Mouse (Mus musculus): Measurements from ENCODE around the gene 4931422A03Rik. TPM values are rescaled to one million over a fixed set of nuclear protein-coding genes. Genes with fewer than 3 reads are reported as not detected.

Gene 4931422A03Rik
- polyA plus RNA-seq, 1 experiment from 2014 or later, result 1.8 TPM

- ATAC-seq (ENCODE audit: low read depth), result no peak
- Histone ChIP-seq H3K9ac (ENCODE audit: low read depth, low read length) (no peak overlapping the region), H3K4me3 (ENCODE audit: low read depth, low read length) (no peak overlapping the region), H3K4me1 (ENCODE audit: control insufficient read depth, low read depth, low read length) (peaks cover 3% of the 10 kb centered on the region; the same call in 1 of the 2 replicates), H3K4me2 (ENCODE audit: low read depth, low read length) (no peak overlapping the region), H3K27me3 (ENCODE audit: control insufficient read depth, insufficient read depth, low read depth, low read length) (no peaks in the 10 kb centered on the region), H3K36me3 (ENCODE audit: control insufficient read depth, insufficient read depth) (no peaks in the 10 kb centered on the region), H3K9me3 (replicated peaks; ENCODE audit: control insufficient read depth, low read length) (no peaks in the 10 kb centered on the region), H3K27ac (ENCODE audit: low read length) (no peak overlapping the region)
Observed at GRCm38 (mm10) chr2:103939003-103939402, 89.2 kb downstream of the 4931422A03Rik start.

GRCm38 (mm10) chr2:103938573-103938972, 89.6 kb downstream of the 4931422A03Rik start:
- Histone ChIP-seq H3K36me3 (ENCODE audit: control insufficient read depth, insufficient read depth) (no peaks in the 10 kb centered on the region), H3K9ac (ENCODE audit: low read depth, low read length) (no peak overlapping the region), H3K9me3 (replicated peaks; ENCODE audit: control insufficient read depth, low read length) (no peaks in the 10 kb centered on the region), H3K27me3 (ENCODE audit: control insufficient read depth, insufficient read depth, low read depth, low read length) (no peaks in the 10 kb centered on the region), H3K4me3 (ENCODE audit: low read depth, low read length) (no peak overlapping the region), H3K27ac (ENCODE audit: low read length) (no peak overlapping the region), H3K4me1 (ENCODE audit: control insufficient read depth, low read depth, low read length) (peaks cover 3% of the 10 kb centered on the region; the same call in 1 of the 2 replicates), H3K4me2 (ENCODE audit: low read depth, low read length) (no peak overlapping the region)
- WGBS (ENCODE audit: insufficient replicate concordance), result 57% methylated on average over 1 of the region's 1 CpGs
- ATAC-seq (ENCODE audit: low read depth), result 0 out of 2 replicates have a peak, but pooled peaks have one; percentile 13

- Histone ChIP-seq H3K27me3 (ENCODE audit: control insufficient read depth, insufficient read depth, low read depth, low read length) (no peaks in the 10 kb centered on the region), H3K4me3 (ENCODE audit: low read depth, low read length) (no peak overlapping the region), H3K36me3 (ENCODE audit: control insufficient read depth, insufficient read depth) (no peaks in the 10 kb centered on the region), H3K27ac (ENCODE audit: low read length) (no peak overlapping the region), H3K4me1 (ENCODE audit: control insufficient read depth, low read depth, low read length) (peaks cover 7% of the 10 kb centered on the region), H3K4me2 (ENCODE audit: low read depth, low read length) (no peak overlapping the region), H3K9me3 (replicated peaks; ENCODE audit: control insufficient read depth, low read length) (no peaks in the 10 kb centered on the region), H3K9ac (ENCODE audit: low read depth, low read length) (no peak overlapping the region)
- ATAC-seq (ENCODE audit: low read depth), result no peak
- WGBS (ENCODE audit: insufficient replicate concordance), result 74% methylated on average over 2 of the region's 2 CpGs
Observed at GRCm38 (mm10) chr2:103937670-103938069, 90.5 kb downstream of the 4931422A03Rik start.

- H3K27me3 ChIP-seq (ENCODE audit: control insufficient read depth, insufficient read depth, low read depth, low read length), result no peaks in the 10 kb centered on the region
- WGBS (ENCODE audit: insufficient replicate concordance), result 79% methylated on average over 2 of the region's 2 CpGs
Observed at GRCm38 (mm10) chr2:103936666-103937065, 91.5 kb downstream of the 4931422A03Rik start.

GRCm38 (mm10) chr2:103935691-103936435, 92.3 kb downstream of the 4931422A03Rik start:
- ATAC-seq (ENCODE audit: low read depth), result no peak
- WGBS (ENCODE audit: insufficient replicate concordance), result 61% methylated on average over 10 of the region's 10 CpGs
- no peak overlapping the region for H3K9ac ChIP-seq (ENCODE audit: low read depth, low read length)

More at GRCm38 (mm10) chr2:103936666-103937065, 91.5 kb downstream of the 4931422A03Rik start:
- Histone ChIP-seq H3K9me3 (replicated peaks; ENCODE audit: control insufficient read depth, low read length) (no peaks in the 10 kb centered on the region), H3K4me1 (ENCODE audit: control insufficient read depth, low read depth, low read length) (peaks cover 17% of the 10 kb centered on the region), H3K4me2 (ENCODE audit: low read depth, low read length) (no peak overlapping the region), H3K36me3 (ENCODE audit: control insufficient read depth, insufficient read depth) (no peaks in the 10 kb centered on the region), H3K27ac (ENCODE audit: low read length) (no peak overlapping the region), H3K4me3 (ENCODE audit: low read depth, low read length) (no peak overlapping the region), H3K9ac (ENCODE audit: low read depth, low read length) (no peak overlapping the region)
- no peak for ATAC-seq (ENCODE audit: low read depth)

DNA sequence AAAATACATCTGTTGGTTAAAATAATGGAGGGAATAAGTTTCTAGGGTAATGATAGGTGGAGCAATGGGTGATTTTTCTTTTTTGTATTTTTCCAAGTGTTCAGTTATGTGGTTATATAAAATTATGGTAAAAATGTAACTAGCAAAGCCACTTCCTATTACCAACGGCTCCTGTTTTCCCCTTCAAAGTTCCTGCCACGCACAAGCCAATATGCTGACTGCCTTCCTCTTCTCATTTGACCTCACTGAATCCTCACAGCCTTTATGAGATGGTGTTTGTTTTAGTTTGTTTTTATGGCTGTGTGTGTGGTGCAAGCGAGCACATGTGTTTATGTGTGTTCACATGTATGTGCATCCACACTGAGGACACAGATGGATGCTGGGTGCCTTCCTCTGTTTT, 93.5 kb downstream of the 4931422A03Rik start:
- H3K4me3 ChIP-seq (ENCODE audit: low read depth, low read length), result no peak overlapping the region
- no peaks in the 10 kb centered on the region for H3K9me3 ChIP-seq (replicated peaks; ENCODE audit: control insufficient read depth, low read length)
- no peak for ATAC-seq (ENCODE audit: low read depth)
- H3K27me3 ChIP-seq (ENCODE audit: control insufficient read depth, insufficient read depth, low read depth, low read length), result no peaks in the 10 kb centered on the region
- no peak overlapping the region for H3K4me2 ChIP-seq (ENCODE audit: low read depth, low read length)
- 52% methylated on average over 3 of the region's 3 CpGs for WGBS (ENCODE audit: insufficient replicate concordance)
- no peaks in the 10 kb centered on the region for H3K36me3 ChIP-seq (ENCODE audit: control insufficient read depth, insufficient read depth)
- H3K27ac ChIP-seq (ENCODE audit: low read length), result peak overlapping the region; percentile 20; the same call in 1 of the 2 replicates
- no peak overlapping the region for H3K9ac ChIP-seq (ENCODE audit: low read depth, low read length)
- H3K4me1 ChIP-seq (ENCODE audit: control insufficient read depth, low read depth, low read length), result peaks cover 23% of the 10 kb centered on the region

More at GRCm38 (mm10) chr2:103935691-103936435, 92.3 kb downstream of the 4931422A03Rik start:
- Histone ChIP-seq H3K4me1 (ENCODE audit: control insufficient read depth, low read depth, low read length) (peaks cover 21% of the 10 kb centered on the region), H3K4me3 (ENCODE audit: low read depth, low read length) (no peak overlapping the region), H3K4me2 (ENCODE audit: low read depth, low read length) (no peak overlapping the region), H3K36me3 (ENCODE audit: control insufficient read depth, insufficient read depth) (no peaks in the 10 kb centered on the region), H3K27me3 (ENCODE audit: control insufficient read depth, insufficient read depth, low read depth, low read length) (no peaks in the 10 kb centered on the region), H3K27ac (ENCODE audit: low read length) (no peak overlapping the region), H3K9me3 (replicated peaks; ENCODE audit: control insufficient read depth, low read length) (no peaks in the 10 kb centered on the region)

DNA sequence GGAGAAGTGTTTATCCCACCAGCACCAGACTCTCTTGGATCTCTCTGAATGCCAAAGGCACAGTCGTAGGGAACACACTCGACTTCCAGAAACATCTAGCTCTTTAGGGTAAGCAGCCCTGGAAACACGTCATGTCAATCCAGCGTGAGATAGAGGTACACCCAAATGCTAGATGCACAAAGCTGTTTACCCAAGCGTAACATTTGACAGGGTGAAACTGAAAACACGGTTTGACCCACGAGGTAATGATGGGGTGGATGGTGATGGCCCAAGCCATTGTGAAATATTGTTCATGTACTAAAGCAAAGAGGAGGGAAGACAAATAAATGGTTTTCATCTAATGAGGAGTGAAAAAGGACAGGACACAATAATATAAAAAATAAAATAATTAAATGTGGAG, 93.9 kb downstream of the 4931422A03Rik start:
- no peak for ATAC-seq (ENCODE audit: low read depth)
- Histone ChIP-seq H3K9ac (ENCODE audit: low read depth, low read length) (no peak overlapping the region), H3K27ac (ENCODE audit: low read length) (no peak overlapping the region), H3K4me1 (ENCODE audit: control insufficient read depth, low read depth, low read length) (peaks cover 23% of the 10 kb centered on the region), H3K27me3 (ENCODE audit: control insufficient read depth, insufficient read depth, low read depth, low read length) (no peaks in the 10 kb centered on the region), H3K36me3 (ENCODE audit: control insufficient read depth, insufficient read depth) (no peaks in the 10 kb centered on the region), H3K4me2 (ENCODE audit: low read depth, low read length) (no peak overlapping the region), H3K4me3 (ENCODE audit: low read depth, low read length) (no peak overlapping the region), H3K9me3 (replicated peaks; ENCODE audit: control insufficient read depth, low read length) (no peaks in the 10 kb centered on the region)
- WGBS (ENCODE audit: insufficient replicate concordance), result 62% methylated on average over 7 of the region's 7 CpGs

DNA sequence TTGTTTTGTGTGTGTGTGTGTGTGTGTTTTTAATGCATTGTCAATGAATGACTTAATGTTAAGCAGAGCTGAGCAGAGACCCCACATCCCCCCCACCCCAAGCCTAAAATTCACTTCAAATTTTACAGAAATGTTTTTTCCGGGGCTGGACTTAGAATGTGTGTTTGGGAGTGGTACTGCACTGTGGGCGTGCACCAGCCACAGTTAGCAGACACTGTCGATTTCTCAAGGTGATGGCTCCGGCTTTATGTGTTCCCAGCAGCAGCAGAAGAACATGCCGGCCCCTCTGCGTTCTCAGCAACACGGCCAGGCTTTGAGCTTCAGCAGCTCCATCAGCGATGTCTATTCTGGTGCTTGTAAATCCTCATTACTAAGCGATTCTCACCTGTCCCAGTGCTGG, 95.7 kb downstream of the 4931422A03Rik start:
- Histone ChIP-seq H3K4me3 (ENCODE audit: low read depth, low read length) (no peak overlapping the region), H3K27ac (ENCODE audit: low read length) (peak overlapping the region; percentile 27; the same call in 1 of the 2 replicates), H3K36me3 (ENCODE audit: control insufficient read depth, insufficient read depth) (no peaks in the 10 kb centered on the region), H3K27me3 (ENCODE audit: control insufficient read depth, insufficient read depth, low read depth, low read length) (no peaks in the 10 kb centered on the region), H3K9ac (ENCODE audit: low read depth, low read length) (0 out of 2 replicates have a peak overlapping the region, but pooled peaks have one; percentile 27), H3K9me3 (replicated peaks; ENCODE audit: control insufficient read depth, low read length) (no peaks in the 10 kb centered on the region), H3K4me1 (ENCODE audit: control insufficient read depth, low read depth, low read length) (peaks cover 23% of the 10 kb centered on the region), H3K4me2 (ENCODE audit: low read depth, low read length) (peak overlapping the region; percentile 37)
- ATAC-seq (ENCODE audit: low read depth), result peak; percentile 65
- WGBS (ENCODE audit: insufficient replicate concordance), result 39% methylated on average over 9 of the region's 9 CpGs

GRCm38 (mm10) chr2:103932025-103932424, 96.1 kb downstream of the 4931422A03Rik start:
- WGBS (ENCODE audit: insufficient replicate concordance), result 13% methylated on average over 2 of the region's 2 CpGs
- no peaks in the 10 kb centered on the region for H3K36me3 ChIP-seq (ENCODE audit: control insufficient read depth, insufficient read depth)
- H3K4me3 ChIP-seq (ENCODE audit: low read depth, low read length), result no peak overlapping the region
- H3K27me3 ChIP-seq (ENCODE audit: control insufficient read depth, insufficient read depth, low read depth, low read length), result no peaks in the 10 kb centered on the region
- H3K4me2 ChIP-seq (ENCODE audit: low read depth, low read length), result peak overlapping the region; percentile 37
- H3K4me1 ChIP-seq (ENCODE audit: control insufficient read depth, low read depth, low read length), result peaks cover 23% of the 10 kb centered on the region
- 0 out of 2 replicates have a peak overlapping the region, but pooled peaks have one; percentile 26 for H3K9ac ChIP-seq (ENCODE audit: low read depth, low read length)
- peak overlapping the region; percentile 37; the same call in 1 of the 2 replicates for H3K27ac ChIP-seq (ENCODE audit: low read length)
- peak; percentile 77 for ATAC-seq (ENCODE audit: low read depth)
- no peaks in the 10 kb centered on the region for H3K9me3 ChIP-seq (replicated peaks; ENCODE audit: control insufficient read depth, low read length)
